Mouse (Mus musculus) embryonic fibroblast, embryonic 13.5 days (primary cell): ENCODE data around the gene Cntln.

ENCODE experiments used
- CTCF ChIP-seq: IDR thresholded peaks from 2 replicates; pipeline ENCODE4 v1.5.1; 2011; ENCODE audit warnings: mild to moderate bottlenecking, control low read depth, low read length, moderate library complexity, borderline replicate concordance; ENCODE audit not compliant: insufficient read depth
- POLR2A ChIP-seq: IDR thresholded peaks from 2 replicates; pipeline ENCODE4 v1.6.1; 2011; ENCODE audit warnings: low read depth, mild to moderate bottlenecking, control low read depth, low read length, moderate library complexity

- TF ChIP-seq CTCF: no peak
- no peak for TF ChIP-seq POLR2A
These were observed 211.9 kb downstream of the Cntln start for GRCm38 (mm10) chr4:85096033-85096432.
